Mouse (Mus musculus): ENCODE data around the gene Mgat5b. TPM values are rescaled to one million over a fixed set of nuclear protein-coding genes. Genes with fewer than 3 reads are reported as not detected.

The Mgat5b gene
- polyA plus RNA-seq, 1 experiment from 2014 or later, result 5.5 TPM

DNA sequence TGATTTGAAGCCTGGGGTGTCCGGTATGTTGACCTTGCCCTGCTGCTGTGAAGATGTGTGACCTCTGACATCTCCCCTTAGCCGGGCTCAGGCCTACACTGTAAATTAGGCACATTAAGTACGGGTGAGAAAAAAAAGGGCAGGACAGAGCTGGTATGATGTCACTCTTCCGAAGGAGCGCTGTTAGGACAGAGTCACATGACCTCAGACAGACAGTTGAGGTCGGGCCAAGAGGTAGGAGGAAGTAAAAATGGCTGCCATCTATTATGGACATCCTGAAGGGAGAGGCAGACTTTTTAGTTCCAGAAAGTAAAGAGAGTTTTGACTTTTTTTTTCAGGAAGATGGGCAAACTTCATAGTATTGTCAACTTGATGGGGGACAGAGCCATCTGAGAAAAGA is 73.3 kb downstream of the Mgat5b start:
- 85% methylated on average over 6 of the region's 6 CpGs for WGBS

GRCm38 (mm10) chr11:116994095-116994582 is 75.5 kb downstream of the Mgat5b start:
- Histone ChIP-seq H3K27me3 (ENCODE audit: low read depth, poor library complexity, severe bottlenecking) (peaks cover 42% of the 10 kb centered on the region), H3K4me1 (peaks cover 18% of the 10 kb centered on the region), H3K4me3 (peak overlapping the region; percentile 49), H3K9me3 (replicated peaks) (no peaks in the 10 kb centered on the region), H3K27ac (replicated peaks) (peak overlapping the region; percentile 6; the same call in 1 of the 2 replicates), H3K36me3 (no peaks in the 10 kb centered on the region)
- peak; percentile 60 for DNase-seq (ENCODE audit: low spot score)
- 2% methylated on average over 18 of the region's 18 CpGs for WGBS

More for the DNA sequence above, 73.3 kb downstream of the Mgat5b start:
- Histone ChIP-seq H3K36me3 (no peaks in the 10 kb centered on the region), H3K27ac (replicated peaks) (no peak overlapping the region), H3K27me3 (ENCODE audit: low read depth, poor library complexity, severe bottlenecking) (peaks cover 42% of the 10 kb centered on the region), H3K4me3 (no peak overlapping the region), H3K4me1 (peaks cover 23% of the 10 kb centered on the region), H3K9me3 (replicated peaks) (no peaks in the 10 kb centered on the region)
- DNase-seq (ENCODE audit: low spot score), result no peak

GRCm38 (mm10) chr11:116996976-116997375 is 78.3 kb downstream of the Mgat5b start:
- DNase-seq (ENCODE audit: low spot score), result no peak
- H3K36me3 ChIP-seq, result no peaks in the 10 kb centered on the region
- no peak overlapping the region for H3K27ac ChIP-seq (replicated peaks)
- 32% methylated on average over 3 of the region's 3 CpGs for WGBS
- no peak overlapping the region for H3K4me3 ChIP-seq
- peaks cover 40% of the 10 kb centered on the region for H3K4me1 ChIP-seq
- H3K9me3 ChIP-seq (replicated peaks), result no peaks in the 10 kb centered on the region
- peaks cover 64% of the 10 kb centered on the region for H3K27me3 ChIP-seq (ENCODE audit: low read depth, poor library complexity, severe bottlenecking)

DNA sequence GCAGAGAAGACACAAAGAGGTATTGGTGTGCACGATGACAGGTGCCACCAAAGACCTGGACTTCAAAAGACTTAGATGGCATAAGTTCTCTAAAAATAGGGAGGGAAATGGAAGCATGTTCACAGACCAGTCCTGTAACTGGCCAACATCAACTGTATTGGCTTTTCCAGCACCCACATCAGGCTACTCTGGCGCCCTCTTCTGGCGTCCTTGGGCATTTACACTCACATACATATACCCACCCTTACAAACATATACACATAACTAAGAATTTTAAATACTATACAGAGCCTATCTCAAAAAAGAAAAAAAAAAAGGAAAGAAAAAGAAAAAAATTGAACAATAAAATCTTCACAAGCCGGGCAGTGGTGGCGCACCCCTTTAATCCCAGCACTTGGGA is 80.3 kb downstream of the Mgat5b start:
- Histone ChIP-seq H3K36me3 (no peaks in the 10 kb centered on the region), H3K9me3 (replicated peaks) (no peaks in the 10 kb centered on the region), H3K4me3 (no peak overlapping the region), H3K27ac (replicated peaks) (no peak overlapping the region), H3K4me1 (peaks cover 49% of the 10 kb centered on the region), H3K27me3 (ENCODE audit: low read depth, poor library complexity, severe bottlenecking) (peaks cover 61% of the 10 kb centered on the region)
- DNase-seq (ENCODE audit: low spot score), result no peak
- WGBS, result 91% methylated on average over 5 of the region's 5 CpGs

- Histone ChIP-seq H3K27me3 (ENCODE audit: low read depth, poor library complexity, severe bottlenecking) (peaks cover 61% of the 10 kb centered on the region), H3K4me3 (no peak overlapping the region), H3K4me1 (peaks cover 48% of the 10 kb centered on the region), H3K36me3 (no peaks in the 10 kb centered on the region), H3K9me3 (replicated peaks) (no peaks in the 10 kb centered on the region), H3K27ac (replicated peaks) (0 out of 2 replicates have a peak overlapping the region, but pooled peaks have one; percentile 3)
- no peak for DNase-seq (ENCODE audit: low spot score)
- WGBS, result 5% methylated on average over 3 of the region's 3 CpGs
Measured at GRCm38 (mm10) chr11:117000219-117000618, 81.6 kb downstream of the Mgat5b start.

DNA sequence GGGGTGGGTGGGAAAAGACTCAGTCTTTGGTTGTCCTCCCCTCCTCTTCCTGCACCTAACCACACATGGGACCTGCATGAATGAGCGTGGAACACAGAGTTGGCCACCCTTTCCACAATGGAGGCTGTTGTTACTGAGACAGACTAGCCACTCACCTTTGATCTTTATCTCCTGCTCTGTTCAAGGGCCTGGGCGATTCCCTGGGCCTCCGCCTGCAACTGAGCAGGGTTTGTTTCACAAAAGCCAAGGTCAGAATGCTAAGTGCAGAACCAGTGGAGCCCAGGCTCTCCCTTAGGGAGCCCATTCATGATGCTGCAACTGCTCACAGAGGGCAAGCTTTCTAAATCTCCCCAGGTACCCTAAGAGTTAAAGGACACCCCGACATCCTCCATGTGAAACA is 83.1 kb downstream of the Mgat5b start:
- peaks cover 58% of the 10 kb centered on the region for H3K27me3 ChIP-seq (ENCODE audit: low read depth, poor library complexity, severe bottlenecking)
- no peak overlapping the region for H3K4me3 ChIP-seq
- WGBS, result 29% methylated on average over 4 of the region's 4 CpGs
- no peaks in the 10 kb centered on the region for H3K36me3 ChIP-seq
- DNase-seq (ENCODE audit: low spot score), result no peak
- peaks cover 48% of the 10 kb centered on the region for H3K4me1 ChIP-seq
- H3K27ac ChIP-seq (replicated peaks), result 0 out of 2 replicates have a peak overlapping the region, but pooled peaks have one; percentile 10
- no peaks in the 10 kb centered on the region for H3K9me3 ChIP-seq (replicated peaks)

GRCm38 (mm10) chr11:117003503-117003902 is 84.8 kb downstream of the Mgat5b start:
- Histone ChIP-seq H3K4me1 (peaks cover 48% of the 10 kb centered on the region), H3K9me3 (replicated peaks) (no peaks in the 10 kb centered on the region), H3K4me3 (peak overlapping the region; percentile 28), H3K27me3 (ENCODE audit: low read depth, poor library complexity, severe bottlenecking) (peaks cover 58% of the 10 kb centered on the region), H3K36me3 (no peaks in the 10 kb centered on the region), H3K27ac (replicated peaks) (peak overlapping the region; percentile 42)
- peak; percentile 39 for DNase-seq (ENCODE audit: low spot score)
- WGBS, result 32% methylated on average over 9 of the region's 9 CpGs

- H3K27ac ChIP-seq (replicated peaks), result peak overlapping the region; percentile 42
- H3K36me3 ChIP-seq, result no peaks in the 10 kb centered on the region
- peaks cover 58% of the 10 kb centered on the region for H3K27me3 ChIP-seq (ENCODE audit: low read depth, poor library complexity, severe bottlenecking)
- no peaks in the 10 kb centered on the region for H3K9me3 ChIP-seq (replicated peaks)
- no peak for DNase-seq (ENCODE audit: low spot score)
- H3K4me3 ChIP-seq, result 0 out of 2 replicates have a peak overlapping the region, but pooled peaks have one; percentile 28
- 15% methylated on average over 9 of the region's 9 CpGs for WGBS
- H3K4me1 ChIP-seq, result peaks cover 48% of the 10 kb centered on the region
Measured at GRCm38 (mm10) chr11:117004277-117004676, 85.6 kb downstream of the Mgat5b start.

DNA sequence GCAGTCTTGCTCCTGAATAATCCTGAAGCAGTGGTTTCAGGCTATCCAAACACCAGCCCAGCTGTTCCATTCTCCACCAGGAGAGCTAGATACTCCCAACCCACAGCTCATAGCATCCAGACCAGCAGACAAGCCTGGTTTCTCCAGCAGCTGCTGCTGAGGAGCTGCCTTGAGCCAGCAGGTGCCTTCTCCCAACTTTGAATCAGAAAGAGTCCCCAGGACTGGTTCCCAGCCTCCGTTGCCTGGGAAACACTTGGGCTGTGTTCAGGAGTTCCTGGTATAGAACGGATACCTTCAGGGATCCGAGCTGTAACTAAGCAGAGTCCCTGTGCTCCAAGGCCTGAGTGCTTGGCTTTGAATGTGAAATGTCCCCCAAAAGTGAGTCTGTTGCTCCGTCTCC is 98.8 kb downstream of the Mgat5b start:
- no peaks in the 10 kb centered on the region for H3K36me3 ChIP-seq
- 31% methylated on average over 4 of the region's 4 CpGs for WGBS
- peaks cover 23% of the 10 kb centered on the region for H3K27me3 ChIP-seq (ENCODE audit: low read depth, poor library complexity, severe bottlenecking)
- no peak overlapping the region for H3K4me3 ChIP-seq
- peaks cover 24% of the 10 kb centered on the region for H3K4me1 ChIP-seq
- no peak overlapping the region for H3K27ac ChIP-seq (replicated peaks)
- DNase-seq (ENCODE audit: low spot score), result no peak
- H3K9me3 ChIP-seq (replicated peaks), result 0 out of 2 replicates have a peak, but pooled peaks cover 4% of the 10 kb centered on the region

GRCm38 (mm10) chr11:117018410-117018809 is 99.7 kb downstream of the Mgat5b start:
- WGBS, result 11% methylated on average over 8 of the region's 8 CpGs
- peaks cover 24% of the 10 kb centered on the region for H3K4me1 ChIP-seq
- peak overlapping the region; percentile 33; the same call in 1 of the 2 replicates for H3K27ac ChIP-seq (replicated peaks)
- H3K9me3 ChIP-seq (replicated peaks), result peaks cover 10% of the 10 kb centered on the region
- H3K36me3 ChIP-seq, result no peaks in the 10 kb centered on the region
- peak overlapping the region; percentile 21; the same call in 1 of the 2 replicates for H3K4me3 ChIP-seq
- DNase-seq (ENCODE audit: low spot score), result peak; percentile 79
- peaks cover 23% of the 10 kb centered on the region for H3K27me3 ChIP-seq (ENCODE audit: low read depth, poor library complexity, severe bottlenecking)

GRCm38 (mm10) chr11:117021026-117021425 is 102.4 kb downstream of the Mgat5b start:
- no peak for DNase-seq (ENCODE audit: low spot score)
- Histone ChIP-seq H3K4me1 (peaks cover 24% of the 10 kb centered on the region), H3K27me3 (ENCODE audit: low read depth, poor library complexity, severe bottlenecking) (peaks cover 23% of the 10 kb centered on the region), H3K9me3 (replicated peaks) (peaks cover 22% of the 10 kb centered on the region), H3K36me3 (no peaks in the 10 kb centered on the region), H3K27ac (replicated peaks) (no peak overlapping the region), H3K4me3 (no peak overlapping the region)
- 94% methylated on average over 2 of the region's 2 CpGs for WGBS

DNA sequence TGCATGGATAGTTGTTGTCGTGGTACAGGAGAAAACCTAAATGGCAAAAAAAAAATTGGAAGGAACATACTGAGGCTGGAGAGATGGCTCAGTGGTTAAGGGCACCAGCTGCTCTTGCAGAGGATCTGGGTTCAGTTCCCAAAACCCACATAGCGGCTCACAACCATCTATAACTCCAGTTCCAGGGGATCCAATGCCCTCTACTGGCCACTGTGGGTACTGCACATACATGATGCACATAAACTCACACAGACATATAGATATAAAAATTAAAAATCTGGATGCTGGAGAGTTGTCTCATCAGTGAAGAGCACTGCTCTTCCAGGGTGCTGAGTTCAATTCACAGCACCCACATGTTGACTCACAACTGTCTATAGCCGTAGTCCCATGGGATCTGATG is 104.9 kb downstream of the Mgat5b start:
- H3K9me3 ChIP-seq (replicated peaks), result peaks cover 22% of the 10 kb centered on the region
- 91% methylated on average over 3 of the region's 3 CpGs for WGBS
- DNase-seq (ENCODE audit: low spot score), result no peak
- H3K27me3 ChIP-seq (ENCODE audit: low read depth, poor library complexity, severe bottlenecking), result peaks cover 13% of the 10 kb centered on the region
- no peak overlapping the region for H3K4me3 ChIP-seq
- no peak overlapping the region for H3K27ac ChIP-seq (replicated peaks)
- peaks cover 14% of the 10 kb centered on the region for H3K4me1 ChIP-seq
- no peaks in the 10 kb centered on the region for H3K36me3 ChIP-seq

DNA sequence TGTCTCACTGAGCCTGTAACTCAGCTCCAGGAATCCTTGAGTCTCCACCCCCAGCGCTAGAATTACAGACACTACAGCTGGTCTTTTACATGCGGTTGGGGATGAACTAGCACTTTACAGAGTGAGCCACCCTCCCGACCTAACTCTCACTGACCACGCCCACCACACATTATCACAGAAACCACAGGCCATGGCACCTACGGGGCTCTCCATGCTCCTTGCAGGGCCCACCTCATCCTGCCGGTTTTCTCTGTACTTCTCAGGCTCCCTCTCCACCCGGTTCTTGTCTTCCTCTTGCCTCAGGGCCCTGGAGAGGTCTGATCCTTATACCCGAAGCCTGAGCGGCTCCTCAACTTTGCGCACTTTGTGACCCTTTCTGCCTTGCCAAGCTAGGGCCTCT is 109.0 kb downstream of the Mgat5b start:
- H3K27ac ChIP-seq (replicated peaks), result peak overlapping the region; percentile 68
- no peak overlapping the region for H3K4me3 ChIP-seq
- H3K9me3 ChIP-seq (replicated peaks), result peaks cover 19% of the 10 kb centered on the region
- H3K4me1 ChIP-seq, result peaks cover 38% of the 10 kb centered on the region
- WGBS, result 60% methylated on average over 10 of the region's 10 CpGs
- H3K27me3 ChIP-seq (ENCODE audit: low read depth, poor library complexity, severe bottlenecking), result peaks cover 8% of the 10 kb centered on the region
- no peak for DNase-seq (ENCODE audit: low spot score)
- no peaks in the 10 kb centered on the region for H3K36me3 ChIP-seq

All from midbrain, embryonic 10.5 days (tissue).